Mouse (Mus musculus) Muller cell, postnatal 12 days (primary cell): ENCODE measurements at regions not wholly inside any gene's neighbourhood (a gene's known extent, or its start where the extent isn't known, plus 50 kb on each side); places are given as distances from the start of the nearest gene placed in this dataset.

Experiments used
- DNase-seq: peaks from one replicate; pipeline ENCODE4 v3.0.0-alpha.2; 2015; ENCODE audit errors: inconsistent ontology term

- DNase-seq: no peak
Observed at GRCm38 (mm10) chr2:178712391-178712892, 282.1 kb downstream of the Cdh26 start.

- DNase-seq: no peak
Observed at GRCm38 (mm10) chr2:178715500-178716245, 285.3 kb downstream of the Cdh26 start.

- DNase-seq: no peak
Observed at GRCm38 (mm10) chr2:178718048-178718447, 287.7 kb downstream of the Cdh26 start.

- DNase-seq: no peak
Observed at GRCm38 (mm10) chr2:178723455-178723854, 293.1 kb downstream of the Cdh26 start.

GRCm38 (mm10) chr2:178724228-178724627 lies 293.9 kb downstream of the Cdh26 start:
- no peak for DNase-seq

GRCm38 (mm10) chr2:178727930-178728793 lies 297.8 kb downstream of the Cdh26 start:
- no peak for DNase-seq

- peak; percentile 26 for DNase-seq
Observed at GRCm38 (mm10) chr2:178728794-178729120, 298.4 kb downstream of the Cdh26 start.

- no peak for DNase-seq
Observed at GRCm38 (mm10) chr2:178735099-178735498, 304.8 kb downstream of the Cdh26 start.

- DNase-seq: no peak
Observed at GRCm38 (mm10) chr2:178744617-178745016, 314.3 kb downstream of the Cdh26 start.

- no peak for DNase-seq
Observed at GRCm38 (mm10) chr2:178745296-178746015, 315.1 kb downstream of the Cdh26 start.

- DNase-seq: no peak
Observed at GRCm38 (mm10) chr2:178751247-178751646, 320.9 kb downstream of the Cdh26 start.

- DNase-seq: peak; percentile 25
Observed at GRCm38 (mm10) chr2:178758366-178758765, 328.0 kb downstream of the Cdh26 start.

GRCm38 (mm10) chr2:178768526-178768925 lies 338.2 kb downstream of the Cdh26 start:
- no peak for DNase-seq

GRCm38 (mm10) chr2:178769001-178769400 lies 338.7 kb downstream of the Cdh26 start:
- no peak for DNase-seq

GRCm38 (mm10) chr2:178771435-178771834 lies 341.1 kb downstream of the Cdh26 start:
- no peak for DNase-seq

- DNase-seq: no peak
Observed at GRCm38 (mm10) chr2:178771881-178772280, 341.6 kb downstream of the Cdh26 start.

GRCm38 (mm10) chr2:178784822-178785589 lies 354.7 kb downstream of the Cdh26 start:
- no peak for DNase-seq

GRCm38 (mm10) chr2:178785843-178786242 lies 355.5 kb downstream of the Cdh26 start:
- no peak for DNase-seq

- no peak for DNase-seq
Observed at GRCm38 (mm10) chr2:178795841-178796240, 365.5 kb downstream of the Cdh26 start.

- DNase-seq: no peak
Observed at GRCm38 (mm10) chr2:178801464-178801863, 371.1 kb downstream of the Cdh26 start.

GRCm38 (mm10) chr2:178805283-178805682 lies 375.0 kb downstream of the Cdh26 start:
- no peak for DNase-seq
